Mouse (Mus musculus): ENCODE measurements around the gene Pklr. TPM values are rescaled to one million over a fixed set of nuclear protein-coding genes. Genes with fewer than 3 reads are reported as not detected.

Gene Pklr
- total RNA-seq, 1 experiment from 2014 or later, result not detected

Other genes with a start within 250 kb of the Pklr start
- 22.9 and 24.5 TPM in 2 replicates for gene Msto1, start 222.1 kb upstream of the Pklr start, total RNA-seq (2021)
- 59.8 and 60.5 TPM in 2 replicates for gene Ash1l, start 185.5 kb upstream of the Pklr start, total RNA-seq (2021)
- gene Dap3, start 185.0 kb upstream of the Pklr start, total RNA-seq (2021), result 119 and 141 TPM in 2 replicates
- 21.6 and 30.2 TPM in 2 replicates for gene Rusc1, start 42.8 kb upstream of the Pklr start, total RNA-seq (2021)
- 0.39 TPM in 1 of 2 replicates, not detected in the other for gene Gm43738, start 35.0 kb upstream of the Pklr start, total RNA-seq (2021)
- 830 and 852 TPM in 2 replicates for gene Fdps, start 34.2 kb upstream of the Pklr start, total RNA-seq (2021)
- gene Hcn3, start 24.1 kb downstream of the Pklr start, total RNA-seq (2021), result 9.3 and 17.7 TPM in 2 replicates
- 98.4 and 103 TPM in 2 replicates for gene Clk2, start 28.7 kb downstream of the Pklr start, total RNA-seq (2021)
- gene Scamp3, start 41.3 kb downstream of the Pklr start, total RNA-seq (2021), result 98.4 and 112 TPM in 2 replicates
- 17.1 and 23.7 TPM in 2 replicates for gene Fam189b, start 47.0 kb downstream of the Pklr start, total RNA-seq (2021)
- gene Gba, start 66.8 kb downstream of the Pklr start, total RNA-seq (2021), result 72.4 and 79.0 TPM in 2 replicates
- 6.1 and 8.7 TPM in 2 replicates for gene Thbs3, start 79.0 kb downstream of the Pklr start, total RNA-seq (2021)
- 143 and 154 TPM in 2 replicates for gene Mtx1, start 90.9 kb downstream of the Pklr start, total RNA-seq (2021)
- gene Muc1, start 92.9 kb downstream of the Pklr start, total RNA-seq (2021), result not detected in 2 replicates
- 126 and 127 TPM in 2 replicates for gene Krtcap2, start 109.8 kb downstream of the Pklr start, total RNA-seq (2021)
- gene Trim46, start 110.2 kb downstream of the Pklr start, total RNA-seq (2021), result 2.6 and 3.2 TPM in 2 replicates
- gene Dpm3, start 123.2 kb downstream of the Pklr start, total RNA-seq (2021), result 106 and 137 TPM in 2 replicates
- 44.7 and 51.4 TPM in 2 replicates for gene Slc50a1, start 134.4 kb downstream of the Pklr start, total RNA-seq (2021)
- gene Efna1, start 145.0 kb downstream of the Pklr start, total RNA-seq (2021), result 11.6 and 17.2 TPM in 2 replicates
- gene Efna3, start 186.8 kb downstream of the Pklr start, total RNA-seq (2021), result 0.27 TPM in 1 of 2 replicates, not detected in the other
- gene Efna4, start 201.9 kb downstream of the Pklr start, total RNA-seq (2021), result 1.7 TPM in 1 of 2 replicates, not detected in the other
- gene Adam15, start 213.9 kb downstream of the Pklr start, total RNA-seq (2021), result 50.4 and 65.1 TPM in 2 replicates
- 0.38 and 0.76 TPM in 2 replicates for gene Dcst2, start 225.8 kb downstream of the Pklr start, total RNA-seq (2021)
- gene Dcst1, start 229.1 kb downstream of the Pklr start, total RNA-seq (2021), result 0.55 TPM in 1 of 2 replicates, not detected in the other

Measured in adrenal gland, postnatal 25 days (tissue).